Mouse (Mus musculus) bone marrow, adult 2 months (tissue): Measurements from ENCODE around the gene Limd1.

Experiments used
- CTCF ChIP-seq: fragments of 200-500 bp; IDR thresholded peaks from 2 replicates; pipeline ENCODE4 v1.5.1; 2011; ENCODE audit warnings: low read length, control low read depth; ENCODE audit not compliant: control insufficient read depth, insufficient read depth
- POLR2A ChIP-seq: fragments of 200-500 bp; IDR thresholded peaks from 2 replicates; pipeline ENCODE4 v1.6.1; 2011; ENCODE audit warnings: low read depth, mild to moderate bottlenecking, control low read depth, low read length, borderline replicate concordance; ENCODE audit not compliant: control insufficient read depth

- no peak for TF ChIP-seq POLR2A
- TF ChIP-seq CTCF = no peak
These were observed 21.6 kb upstream of the Limd1 start for GRCm38 (mm10) chr9:123456634-123457602.
